Mouse (Mus musculus): Measurements from ENCODE around the gene Rpl37. TPM values are rescaled to one million over a fixed set of nuclear protein-coding genes. Genes with fewer than 3 reads are reported as not detected.

Rpl37 gene
- 876 and 1,187 TPM in 2 replicates for polyA plus RNA-seq (2012; rRNA removed)

DNA sequence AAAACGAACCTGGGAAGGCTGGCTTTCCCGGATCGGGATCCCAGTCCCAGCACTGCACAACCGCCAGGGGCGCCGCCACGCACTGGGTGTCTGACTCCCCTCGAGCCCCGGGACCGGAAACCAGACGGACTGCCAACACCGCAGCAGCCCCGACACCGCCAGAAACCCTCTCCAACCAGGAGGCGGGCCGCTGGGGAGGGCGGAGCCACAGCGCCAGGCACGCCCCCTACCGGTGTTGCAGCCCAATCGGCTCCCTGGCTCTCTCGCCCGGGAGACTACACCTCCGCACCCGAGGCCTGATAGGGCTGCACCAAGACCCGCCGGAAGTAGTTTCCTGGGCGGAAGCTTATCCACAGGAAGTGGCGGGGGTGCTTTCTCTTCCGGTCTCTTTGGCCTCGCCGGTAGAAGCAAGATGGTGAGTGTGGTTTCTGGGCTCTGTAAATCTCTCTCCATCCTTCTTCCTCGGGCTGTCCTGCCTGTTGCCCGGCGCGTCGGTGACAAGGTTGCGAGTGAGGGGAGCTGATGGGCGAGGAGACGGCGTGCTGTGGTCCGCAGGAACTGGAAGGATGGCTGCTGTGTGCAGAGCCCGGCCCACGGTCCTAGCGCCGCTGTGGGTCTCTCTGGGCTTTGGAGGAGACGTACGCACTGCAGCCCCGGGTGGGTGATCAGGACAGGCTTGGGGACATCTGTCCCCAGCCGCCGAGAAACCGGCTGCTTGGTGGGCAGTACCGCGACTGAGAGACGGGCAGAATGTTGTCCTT lies at the start of gene Rpl37:
Rpl37 (plus strand) TSS at position 376 of the 761 bp plus-strand sequence.
- peak; percentile 69 for DNase-seq (ENCODE audit: low read depth)

GRCm38 (mm10) chr15:5068801-5069518 lies 47.5 kb upstream of the Rpl37 start:
- no peak for DNase-seq (ENCODE audit: low read depth)

DNA sequence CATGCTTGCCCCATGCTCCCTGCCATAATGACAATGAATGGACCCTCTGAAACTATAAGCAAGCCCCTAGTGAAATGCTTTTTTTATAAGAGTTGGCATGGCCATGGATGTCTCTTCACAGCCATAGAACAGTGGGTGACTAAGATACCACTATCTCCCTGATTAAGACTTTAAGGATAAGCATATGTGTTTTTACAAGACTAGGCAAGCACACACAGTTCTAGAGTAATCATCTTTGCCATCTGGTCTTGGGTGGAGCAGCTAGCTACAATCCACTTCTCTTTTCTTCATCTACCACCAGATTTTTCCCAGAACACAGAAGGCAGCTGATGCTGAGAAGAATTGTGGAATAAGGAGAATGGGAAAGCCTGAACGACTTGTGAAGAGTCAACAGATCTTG lies 35.2 kb upstream of the Rpl37 start:
- DNase-seq (ENCODE audit: low read depth) = no peak

GRCm38 (mm10) chr15:5086162-5086561 lies 30.3 kb upstream of the Rpl37 start:
- no peak for DNase-seq (ENCODE audit: low read depth)

- DNase-seq (ENCODE audit: low read depth) = peak; percentile 45
Observed at GRCm38 (mm10) chr15:5088850-5089608, 27.4 kb upstream of the Rpl37 start.

DNA sequence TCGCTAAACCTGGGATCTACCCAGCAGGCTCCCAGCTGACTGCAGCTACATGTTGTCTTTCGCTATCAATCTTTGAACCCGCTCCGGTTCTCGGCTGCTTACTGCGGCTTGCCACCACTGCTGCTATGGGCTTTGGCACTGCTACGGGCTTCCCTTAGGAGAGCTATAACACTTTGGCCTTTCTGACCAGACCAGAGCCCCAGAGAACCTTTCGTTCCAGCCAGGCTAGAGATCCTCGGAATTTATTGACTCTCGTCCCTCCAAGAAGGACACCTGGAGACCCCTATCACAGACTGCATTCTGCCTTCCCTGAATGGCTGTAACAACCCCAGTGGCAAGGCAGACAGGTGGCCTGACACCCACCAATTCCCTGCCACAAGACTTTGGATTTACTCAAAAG lies 26.3 kb upstream of the Rpl37 start:
- no peak for DNase-seq (ENCODE audit: low read depth)

DNA sequence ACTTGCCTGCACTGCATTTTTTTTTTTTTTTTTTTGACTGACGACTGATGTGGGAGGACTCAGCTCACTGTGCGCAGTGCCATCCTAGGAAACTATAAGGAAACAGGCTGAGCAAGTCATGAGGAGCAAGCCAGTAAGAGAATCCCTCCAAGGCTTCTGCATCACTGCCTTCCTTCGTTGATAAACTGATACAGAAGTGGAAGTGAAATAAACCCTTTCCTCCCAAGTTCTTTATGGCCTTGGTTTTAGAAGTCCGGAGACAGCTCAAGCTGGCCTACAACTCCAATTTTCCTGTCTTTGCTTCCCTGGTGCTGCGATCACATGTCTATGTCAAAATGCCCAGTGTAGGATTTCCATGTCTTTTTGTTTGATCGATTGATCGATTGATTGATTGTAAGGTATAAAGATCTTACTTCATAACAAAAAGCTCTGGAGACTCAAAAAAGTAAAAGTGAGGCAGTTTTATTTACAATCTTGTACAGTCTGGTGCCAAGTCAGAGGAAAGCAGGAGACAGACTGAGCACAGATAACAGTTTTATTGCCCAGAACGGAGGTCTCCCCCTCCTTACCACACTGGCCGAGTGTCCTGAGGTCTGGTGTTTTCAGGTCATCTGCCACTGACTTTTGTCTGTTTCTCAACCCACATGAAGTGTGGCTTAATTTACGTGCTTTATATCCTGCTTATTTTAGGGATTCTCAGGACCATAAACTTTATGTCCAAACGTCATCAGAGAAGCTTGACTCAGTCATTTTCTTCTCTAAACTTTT lies 20.7 kb upstream of the Rpl37 start:
- DNase-seq (ENCODE audit: low read depth) = no peak

- no peak for DNase-seq (ENCODE audit: low read depth)
Observed at GRCm38 (mm10) chr15:5097376-5097775, 19.1 kb upstream of the Rpl37 start.

- DNase-seq (ENCODE audit: low read depth) = no peak
Observed at GRCm38 (mm10) chr15:5102312-5102711, 14.1 kb upstream of the Rpl37 start.

- DNase-seq (ENCODE audit: low read depth) = no peak
Observed at GRCm38 (mm10) chr15:5105891-5106290, 10.6 kb upstream of the Rpl37 start.

DNA sequence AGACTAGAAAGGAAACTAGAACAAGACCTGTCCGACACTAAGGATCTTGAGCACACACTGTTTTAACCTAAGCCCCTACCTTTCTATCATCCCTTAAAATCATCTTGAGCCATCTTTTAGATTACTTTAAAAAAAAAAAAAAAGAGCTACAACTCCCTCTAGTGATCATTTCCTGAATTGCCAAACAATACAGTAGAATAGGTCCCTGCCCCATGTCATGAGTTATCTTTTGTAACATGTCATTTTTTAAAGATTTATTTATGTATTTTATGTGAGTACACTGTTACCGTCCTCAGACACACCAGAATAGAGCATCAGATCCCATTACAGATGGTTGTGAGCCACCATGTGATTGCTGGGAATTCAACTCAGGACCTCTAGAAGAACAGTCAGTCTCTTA lies 10.2 kb upstream of the Rpl37 start:
- DNase-seq (ENCODE audit: low read depth) = no peak

- no peak for DNase-seq (ENCODE audit: low read depth)
Observed at GRCm38 (mm10) chr15:5107686-5108654, 8.5 kb upstream of the Rpl37 start, which contains the start of gene Card6. TSS of gene Card6 (minus strand) at chr15:5108539.

GRCm38 (mm10) chr15:5108655-5109040 lies 7.8 kb upstream of the Rpl37 start:
- DNase-seq (ENCODE audit: low read depth) = no peak

DNA sequence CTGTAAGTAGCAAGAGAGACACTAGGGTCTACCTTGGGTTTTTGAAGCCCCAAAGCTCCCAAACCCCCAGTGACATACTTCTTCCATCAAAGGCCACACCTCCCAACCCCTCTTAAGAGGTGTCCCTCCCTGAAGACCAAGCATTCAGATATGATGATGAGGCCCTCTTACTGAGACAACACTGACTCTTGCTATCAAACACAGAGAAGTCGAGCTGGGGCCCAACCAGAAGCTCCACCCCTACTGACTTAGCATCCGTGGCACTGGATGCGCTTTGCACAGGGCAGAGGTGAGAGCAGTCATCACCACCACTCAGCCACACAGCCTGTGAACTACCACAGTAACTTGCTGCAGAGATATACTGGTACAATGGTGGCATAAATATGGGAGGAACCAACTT lies 3.8 kb upstream of the Rpl37 start:
- no peak for DNase-seq (ENCODE audit: low read depth)

- no peak for DNase-seq (ENCODE audit: low read depth)
Observed at GRCm38 (mm10) chr15:5115173-5115572, 1.3 kb upstream of the Rpl37 start.

DNA sequence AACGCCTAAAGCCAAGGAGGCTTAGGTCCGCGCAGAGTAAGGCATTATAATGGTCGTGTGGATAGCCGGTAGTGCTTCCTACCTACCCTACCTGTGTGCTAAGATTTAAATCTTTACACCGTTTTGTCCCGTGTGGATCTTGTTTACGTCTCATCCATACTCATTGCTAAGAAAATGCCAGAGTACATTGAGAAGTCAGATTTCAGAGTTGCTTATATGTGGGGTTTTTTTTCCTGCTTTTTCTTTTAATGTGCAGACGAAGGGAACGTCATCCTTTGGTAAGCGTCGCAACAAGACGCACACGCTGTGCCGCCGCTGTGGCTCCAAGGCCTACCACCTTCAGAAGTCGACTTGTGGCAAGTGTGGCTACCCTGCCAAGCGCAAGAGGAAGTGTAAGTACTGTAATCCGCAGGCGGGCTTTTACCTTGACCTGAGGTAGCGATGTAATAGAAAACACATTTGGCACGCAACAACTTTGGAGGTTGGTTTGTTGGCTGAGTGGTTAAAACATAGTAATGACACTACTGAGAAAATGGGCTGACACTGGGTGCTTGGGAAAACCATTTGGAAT lies 671 bp downstream of the Rpl37 start:
- DNase-seq (ENCODE audit: low read depth) = no peak

GRCm38 (mm10) chr15:5118626-5119025 lies 2.2 kb downstream of the Rpl37 start:
- DNase-seq (ENCODE audit: low read depth) = no peak

- DNase-seq (ENCODE audit: low read depth) = no peak
Observed at GRCm38 (mm10) chr15:5119192-5119591, 2.7 kb downstream of the Rpl37 start.

GRCm38 (mm10) chr15:5119707-5120106 lies 3.3 kb downstream of the Rpl37 start:
- DNase-seq (ENCODE audit: low read depth) = no peak

Data from gonadal fat pad, adult 2 months (tissue).